Mouse (Mus musculus) heart, embryonic 16.5 days (tissue): ENCODE data around the gene Defb45. TPM values are rescaled to one million over a fixed set of nuclear protein-coding genes. Genes with fewer than 3 reads are reported as not detected.

ENCODE experiments used
- ATAC-seq: fragments of 200-750 bp; cut with Nextera tagmentation; replicated peaks from 2 replicates; pipeline ENCODE4 v1.8.0; 2017; ENCODE audit warnings: moderate number of reproducible peaks; ENCODE audit not compliant: insufficient read depth, low FRiP score; ENCODE audit errors: extremely low read depth
- H3K27ac ChIP-seq: fragments of 300-500 bp; sonication (generic); 2 replicates; pipeline ENCODE4 v1.5.1; 2014; ENCODE audit warnings: mild to moderate bottlenecking, low read length, control low read depth, moderate library complexity
- H3K27me3 ChIP-seq: fragments of 300-500 bp; sonication (generic); 2 replicates; pipeline ENCODE4 v1.6.1; 2014; ENCODE audit warnings: low read length, mixed read lengths; ENCODE audit not compliant: control insufficient read depth, insufficient read depth
- H3K36me3 ChIP-seq: fragments of 300-500 bp; sonication (generic); 2 replicates; pipeline ENCODE4 v1.6.1; 2014; ENCODE audit not compliant: control insufficient read depth, insufficient read depth
- H3K4me1 ChIP-seq: fragments of 300-500 bp; sonication (generic); 2 replicates; pipeline ENCODE4 v1.6.1; 2014; ENCODE audit warnings: low read length, mixed read lengths; ENCODE audit not compliant: control insufficient read depth, insufficient read depth
- H3K4me2 ChIP-seq: fragments of 300-500 bp; sonication (generic); 2 replicates; pipeline ENCODE4 v1.6.1; 2014; ENCODE audit warnings: low read depth, mild to moderate bottlenecking, control low read depth, low read length
- H3K4me3 ChIP-seq: fragments of 300-500 bp; sonication (generic); 2 replicates; pipeline ENCODE4 v1.5.1; 2014; ENCODE audit warnings: mild to moderate bottlenecking, control low read depth, low read length
- H3K9ac ChIP-seq: fragments of 300-500 bp; sonication (generic); 2 replicates; pipeline ENCODE4 v1.6.1; 2014; ENCODE audit warnings: low read length, control low read depth
- H3K9me3 ChIP-seq: fragments of 300-500 bp; sonication (generic); replicated peaks from 2 replicates; pipeline ENCODE4 v1.6.1; 2016; ENCODE audit warnings: low read length; ENCODE audit not compliant: control insufficient read depth
- WGBS: fragments of 180-500 bp; shearing (Covaris S2); extraction: QIAGEN DNeasy Blood & Tissue Kit; methylation state at CpG from one replicate; pipeline ENCODE4 v1.1.7; 2014; 5-methylcytosine and 5-hydroxymethylcytosine counted together
- polyA plus RNA-seq: library from polyadenylated mRNA; unstranded; fragments of >200 nt; fragmentation: Nextera tagmentation; extraction: Ambion mirVana; gene quantifications from 2 replicates; pipeline ENCODE4 v1.2.1, GENCODE M21; 2015

The Defb45 gene
- polyA plus RNA-seq, 1 experiment from 2014 or later: not detected

DNA sequence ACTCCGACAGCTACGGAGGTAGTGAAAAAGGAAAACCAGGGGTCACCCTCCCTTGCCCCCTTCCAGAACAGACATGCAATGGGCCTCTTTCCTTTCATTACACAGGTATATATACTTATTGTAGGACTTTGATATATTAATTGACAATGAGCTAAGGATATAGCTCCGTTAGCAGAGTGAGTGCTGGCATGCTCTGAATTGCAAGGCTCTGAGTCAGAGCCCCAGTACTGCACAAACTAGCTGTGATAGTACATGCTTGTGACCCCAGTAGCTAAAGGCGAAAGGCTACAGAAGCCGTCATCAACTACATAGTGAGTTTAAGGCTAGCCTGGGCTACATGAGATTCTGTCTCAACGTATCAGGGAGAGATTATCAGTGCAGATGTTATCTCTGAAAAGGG, 30.7 kb upstream of the Defb45 start:
- no peak overlapping the region for H3K27ac ChIP-seq
- H3K9ac ChIP-seq: no peak overlapping the region
- WGBS: 65% methylated on average over 6 of the region's 6 CpGs
- ATAC-seq: no peak
- H3K9me3 ChIP-seq: no peaks in the 10 kb centered on the region
- peaks cover 30% of the 10 kb centered on the region for H3K27me3 ChIP-seq
- H3K36me3 ChIP-seq: no peaks in the 10 kb centered on the region; the same call in 1 of the 2 replicates
- H3K4me3 ChIP-seq: no peak overlapping the region
- peaks cover 17% of the 10 kb centered on the region for H3K4me1 ChIP-seq
- peak overlapping the region; percentile 74; the same call in 1 of the 2 replicates for H3K4me2 ChIP-seq

DNA sequence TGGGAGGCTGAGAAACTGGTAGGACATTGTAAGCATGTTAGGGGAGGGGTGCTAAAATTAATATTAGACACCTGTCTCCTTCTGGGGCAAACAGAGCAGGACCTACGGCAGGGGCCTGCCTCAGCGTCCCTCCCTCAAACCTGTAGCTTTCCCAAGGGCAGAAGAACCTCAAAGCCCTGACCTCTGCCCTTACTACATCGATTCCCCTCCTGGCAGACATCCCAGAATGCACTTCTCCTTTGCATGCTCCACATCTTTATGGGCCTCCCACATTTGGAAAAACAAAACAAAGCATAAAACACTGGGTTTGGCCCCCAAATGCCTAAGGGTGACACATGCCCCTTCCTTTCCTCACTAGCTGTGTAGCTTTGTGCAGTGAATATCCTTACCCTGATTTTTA, 30.0 kb upstream of the Defb45 start:
- H3K9ac ChIP-seq: no peak overlapping the region
- H3K27ac ChIP-seq: no peak overlapping the region
- ATAC-seq: no peak
- 60% methylated on average over 3 of the region's 3 CpGs for WGBS
- peak overlapping the region; percentile 74 for H3K4me2 ChIP-seq
- H3K4me1 ChIP-seq: peaks cover 17% of the 10 kb centered on the region
- no peaks in the 10 kb centered on the region for H3K9me3 ChIP-seq
- H3K27me3 ChIP-seq: peaks cover 28% of the 10 kb centered on the region
- peak overlapping the region; percentile 6; the same call in 1 of the 2 replicates for H3K4me3 ChIP-seq
- H3K36me3 ChIP-seq: no peaks in the 10 kb centered on the region; the same call in 1 of the 2 replicates

DNA sequence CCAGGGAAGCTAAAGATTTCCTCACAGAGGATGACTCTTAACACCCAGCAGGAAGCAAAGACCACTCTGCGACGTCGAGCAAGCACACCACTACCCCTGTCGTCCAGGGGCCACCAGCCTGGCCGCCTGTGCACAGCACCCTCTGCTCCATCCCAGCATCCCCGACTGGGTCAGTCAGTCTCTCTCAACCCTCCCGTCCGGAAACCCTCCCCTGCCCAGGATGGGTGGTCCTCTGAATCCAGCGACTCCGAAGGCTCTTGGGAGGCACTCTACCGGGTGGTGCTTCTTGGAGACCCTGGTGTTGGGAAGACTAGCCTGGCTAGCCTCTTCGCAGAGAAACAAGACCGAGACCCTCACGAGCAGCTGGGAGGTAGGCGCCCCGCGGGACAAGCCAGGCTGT, 28.9 kb upstream of the Defb45 start:
- Histone ChIP-seq H3K9me3 (no peaks in the 10 kb centered on the region), H3K27me3 (peaks cover 28% of the 10 kb centered on the region), H3K4me2 (peak overlapping the region; percentile 74), H3K4me3 (peak overlapping the region; percentile 61), H3K9ac (peak overlapping the region; percentile 76; the same call in 1 of the 2 replicates), H3K27ac (no peak overlapping the region), H3K4me1 (peaks cover 14% of the 10 kb centered on the region), H3K36me3 (no peaks in the 10 kb centered on the region; the same call in 1 of the 2 replicates)
- WGBS: 38% methylated on average over 17 of the region's 17 CpGs
- no peak for ATAC-seq

DNA sequence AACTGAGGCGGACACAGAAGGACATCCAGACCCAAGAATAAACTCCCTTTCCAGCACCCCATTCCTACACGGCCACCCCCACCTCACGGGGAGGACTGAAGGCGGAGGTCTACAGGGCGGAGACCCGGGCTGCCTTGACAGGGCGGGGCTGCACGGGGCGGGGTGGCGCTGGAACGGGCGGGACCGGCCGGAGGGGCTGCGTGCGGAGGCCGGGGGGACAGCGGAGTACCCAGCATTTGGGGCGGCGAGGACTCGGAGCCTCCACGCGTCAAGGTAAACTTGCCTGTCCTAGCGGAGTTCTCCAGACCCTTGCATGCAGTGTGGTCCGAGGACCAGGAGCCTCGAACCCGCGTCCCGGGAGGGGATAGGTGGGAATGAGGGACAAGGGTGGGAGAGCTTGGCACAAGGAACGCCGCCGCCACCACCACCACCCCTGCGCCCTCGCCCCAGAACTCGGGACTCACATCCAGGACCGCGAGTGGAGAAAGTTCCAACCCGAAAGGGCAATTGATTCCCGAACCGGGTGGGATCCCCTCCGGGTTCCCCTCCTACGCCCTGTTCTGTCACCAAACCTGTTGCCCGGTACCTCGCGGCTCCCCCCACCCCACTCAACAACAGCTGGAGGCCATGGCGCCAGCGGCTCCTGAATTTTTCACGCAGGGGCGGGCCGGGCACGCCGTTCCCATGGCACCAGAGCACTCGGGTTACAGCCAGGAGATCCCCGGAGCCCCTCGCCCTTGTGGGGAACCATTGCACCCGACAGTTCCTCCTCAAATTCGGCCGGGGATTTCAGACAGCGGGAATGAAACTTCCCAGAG, 27.8 kb upstream of the Defb45 start, which contains the start of gene Rem1:
TSS of gene Rem1 (plus strand) at position 178 of the 818 bp plus-strand sequence.
- ATAC-seq: peak; percentile 63
- 1% methylated on average over 59 of the region's 59 CpGs for WGBS
- Histone ChIP-seq H3K27ac (peak within 1 kb of the TSS; percentile 38), H3K9ac (peak within 1 kb of the TSS; percentile 76), H3K4me1 (peaks cover 9% of the 10 kb centered on the region), H3K27me3 (peaks cover 28% of the 10 kb centered on the region), H3K4me2 (peak within 1 kb of the TSS; percentile 74), H3K36me3 (no peaks in the 10 kb centered on the region; the same call in 1 of the 2 replicates), H3K9me3 (no peaks in the 10 kb centered on the region), H3K4me3 (peak within 1 kb of the TSS; percentile 61)

DNA sequence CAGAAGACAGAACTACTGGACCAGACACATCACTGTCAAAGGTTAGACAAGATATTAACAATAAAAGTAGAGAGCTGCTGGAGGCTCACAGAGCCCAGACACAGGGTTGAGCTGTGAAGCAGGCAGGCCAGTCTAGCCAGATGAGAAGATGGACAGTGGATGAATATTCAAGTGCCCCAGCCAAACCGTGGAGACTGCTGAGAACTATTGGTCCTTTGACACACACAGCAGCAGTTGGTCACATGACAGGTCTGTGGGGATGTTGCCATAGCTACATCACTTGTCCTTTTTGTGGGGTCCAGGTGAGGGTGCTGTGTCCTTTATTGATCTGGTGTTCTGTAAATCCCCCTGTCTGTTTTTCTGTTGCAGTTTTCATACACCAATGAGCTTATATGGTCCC, 26.1 kb upstream of the Defb45 start:
- ATAC-seq: no peak
- no peak overlapping the region for H3K4me3 ChIP-seq

DNA sequence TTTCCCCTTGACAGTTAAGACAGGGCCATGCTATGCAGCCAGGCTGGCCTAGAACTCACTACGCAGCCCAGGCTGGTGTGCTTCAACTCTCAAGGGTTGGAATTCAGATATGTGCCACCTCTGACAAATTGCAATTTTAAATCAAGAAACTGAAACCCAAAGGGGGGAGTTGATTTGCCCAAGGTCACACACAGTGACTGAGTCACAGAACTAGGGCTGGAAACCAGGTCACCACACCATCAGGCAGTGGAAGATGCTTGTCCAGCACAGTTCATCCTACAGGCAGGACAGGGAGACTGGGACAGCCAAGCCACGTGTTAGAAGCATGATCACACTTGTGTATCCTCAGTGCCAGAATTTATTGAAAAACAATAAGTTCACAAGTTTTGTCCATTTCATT, 25.4 kb upstream of the Defb45 start:
- H3K27me3 ChIP-seq: peaks cover 28% of the 10 kb centered on the region
- H3K4me2 ChIP-seq: no peak overlapping the region
- 77% methylated on average over 2 of the region's 2 CpGs for WGBS
- ATAC-seq: no peak
- no peaks in the 10 kb centered on the region for H3K36me3 ChIP-seq
- H3K27ac ChIP-seq: no peak overlapping the region
- H3K4me1 ChIP-seq: peaks cover 9% of the 10 kb centered on the region
- H3K9me3 ChIP-seq: no peaks in the 10 kb centered on the region
- H3K9ac ChIP-seq: no peak overlapping the region
- H3K4me3 ChIP-seq: no peak overlapping the region

More for the DNA sequence above, 26.1 kb upstream of the Defb45 start:
- peaks cover 28% of the 10 kb centered on the region for H3K27me3 ChIP-seq
- H3K9me3 ChIP-seq: no peaks in the 10 kb centered on the region
- no peak overlapping the region for H3K4me2 ChIP-seq
- H3K36me3 ChIP-seq: no peaks in the 10 kb centered on the region
- 15% methylated on average over 1 of the region's 1 CpGs for WGBS
- no peak overlapping the region for H3K27ac ChIP-seq
- no peak overlapping the region for H3K9ac ChIP-seq
- H3K4me1 ChIP-seq: peaks cover 9% of the 10 kb centered on the region

DNA sequence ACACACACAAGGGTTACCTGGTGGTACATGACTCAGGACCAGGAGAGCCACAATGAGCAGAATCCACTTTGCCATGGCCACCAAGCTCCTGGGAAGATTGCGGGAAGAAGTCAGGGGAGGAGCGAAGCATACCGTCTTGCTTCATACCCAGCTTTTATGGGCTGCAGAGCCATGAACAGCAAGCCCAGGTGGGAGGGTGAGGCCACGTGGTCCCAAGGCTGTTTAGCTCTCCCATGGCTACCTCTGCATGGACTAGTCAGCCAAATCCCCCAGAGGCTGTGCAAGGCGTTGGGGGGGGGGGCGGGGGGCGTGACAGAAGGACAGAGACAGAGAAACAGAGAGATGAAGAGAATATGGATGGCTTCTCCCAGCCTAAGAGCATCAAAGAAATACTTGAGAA, 23.8 kb upstream of the Defb45 start, which contains the start of gene Defb25:
TSS of gene Defb25 (minus strand) at position 101 of the 400 bp plus-strand sequence.
- H3K27me3 ChIP-seq: peaks cover 19% of the 10 kb centered on the region
- H3K4me2 ChIP-seq: no peak within 1 kb of the TSS
- H3K4me1 ChIP-seq: peaks cover 9% of the 10 kb centered on the region
- no peak within 1 kb of the TSS for H3K27ac ChIP-seq
- 79% methylated on average over 7 of the region's 7 CpGs for WGBS
- no peak within 1 kb of the TSS for H3K4me3 ChIP-seq
- H3K9ac ChIP-seq: no peak within 1 kb of the TSS
- ATAC-seq: no peak
- no peaks in the 10 kb centered on the region for H3K9me3 ChIP-seq
- no peaks in the 10 kb centered on the region for H3K36me3 ChIP-seq

DNA sequence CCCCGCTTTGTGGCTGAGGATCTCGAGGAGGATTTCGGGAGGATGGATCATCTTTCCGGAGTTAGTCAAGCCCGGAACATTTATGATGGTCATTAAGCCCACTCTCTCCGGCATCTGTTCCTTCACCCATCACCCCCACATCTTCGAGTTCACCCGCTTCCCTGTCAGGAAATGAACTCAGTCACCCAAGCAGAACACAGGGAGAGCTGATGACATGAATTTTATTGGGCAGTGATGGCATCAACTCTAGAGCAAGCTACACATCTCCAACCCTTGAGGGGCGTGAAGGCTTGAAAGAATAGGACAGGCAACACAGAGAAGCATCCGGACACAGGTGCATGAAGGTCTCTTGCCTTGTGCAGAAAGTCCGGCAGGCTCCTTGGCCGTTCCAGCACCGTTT, 23.0 kb upstream of the Defb45 start:
- H3K27ac ChIP-seq: no peak overlapping the region
- H3K27me3 ChIP-seq: peaks cover 16% of the 10 kb centered on the region
- H3K9me3 ChIP-seq: no peaks in the 10 kb centered on the region
- whole genome bisulfite sequencing: 78% methylated on average over 13 of the region's 13 CpGs
- no peak overlapping the region for H3K9ac ChIP-seq
- H3K4me2 ChIP-seq: no peak overlapping the region
- no peak overlapping the region for H3K4me3 ChIP-seq
- no peak for ATAC-seq
- no peaks in the 10 kb centered on the region for H3K36me3 ChIP-seq
- H3K4me1 ChIP-seq: peaks cover 9% of the 10 kb centered on the region
